Mouse (Mus musculus): ENCODE results near the gene Prss21.

Prss21 gene

DNA sequence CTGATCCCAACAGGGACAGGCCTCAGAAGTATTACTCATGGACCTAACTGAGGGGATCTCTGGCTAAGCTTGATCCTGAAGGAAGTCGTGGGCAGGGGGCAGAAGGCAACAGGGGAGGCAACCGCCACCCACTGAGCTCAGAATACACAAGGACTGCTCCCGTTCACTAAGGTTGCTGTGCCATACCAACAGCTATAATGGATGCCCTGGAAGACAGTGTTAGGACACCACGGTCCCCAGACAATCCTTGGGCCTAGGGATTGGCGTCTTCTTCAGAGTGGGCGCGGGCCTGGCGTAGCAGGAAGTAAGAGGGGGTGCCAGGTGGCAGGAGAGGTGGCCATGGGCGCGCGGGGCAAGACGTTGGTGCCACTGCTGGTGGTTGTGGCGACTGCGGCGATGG, at the start of gene Prss21:
TSS of gene Prss21 (plus strand) at position 301 of the 400 bp plus-strand sequence.
- no peak for DNase-seq

DNA sequence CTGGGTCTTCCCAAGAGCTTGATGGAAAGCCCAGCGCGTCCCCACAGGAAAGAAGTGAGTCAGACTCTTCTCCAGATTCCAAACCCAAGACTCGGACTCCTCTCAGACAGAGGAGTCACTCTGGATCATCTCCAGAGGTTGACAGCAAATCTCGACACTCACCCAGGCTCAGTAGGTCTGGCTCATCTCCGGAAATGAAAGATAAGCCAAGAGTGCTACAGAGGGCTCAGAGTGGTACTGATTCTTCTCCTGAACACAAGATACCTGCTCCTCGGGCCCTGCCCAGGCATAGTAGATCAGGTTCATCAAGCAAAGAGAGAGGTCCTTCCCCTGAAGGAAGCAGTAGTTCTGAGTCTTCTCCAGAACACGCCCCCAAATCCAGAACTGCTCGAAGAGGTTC, 49.3 kb upstream of the Prss21 start:
- DNase-seq, result no peak

DNA sequence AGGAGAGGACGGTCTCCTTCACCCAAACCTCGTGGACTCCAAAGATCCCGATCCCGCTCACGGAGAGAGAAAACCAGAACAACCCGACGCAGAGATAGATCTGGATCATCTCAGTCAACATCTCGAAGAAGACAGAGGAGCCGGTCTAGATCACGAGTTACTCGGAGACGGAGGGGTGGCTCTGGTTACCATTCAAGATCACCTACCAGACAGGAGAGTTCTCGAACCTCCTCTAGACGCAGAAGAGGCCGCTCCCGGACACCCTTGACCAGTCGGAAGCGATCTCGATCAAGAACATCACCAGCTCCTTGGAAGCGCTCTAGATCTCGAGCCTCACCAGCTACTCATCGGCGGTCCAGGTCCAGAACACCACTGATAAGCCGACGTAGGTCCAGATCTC, 48.6 kb upstream of the Prss21 start:
- no peak for DNase-seq

DNA sequence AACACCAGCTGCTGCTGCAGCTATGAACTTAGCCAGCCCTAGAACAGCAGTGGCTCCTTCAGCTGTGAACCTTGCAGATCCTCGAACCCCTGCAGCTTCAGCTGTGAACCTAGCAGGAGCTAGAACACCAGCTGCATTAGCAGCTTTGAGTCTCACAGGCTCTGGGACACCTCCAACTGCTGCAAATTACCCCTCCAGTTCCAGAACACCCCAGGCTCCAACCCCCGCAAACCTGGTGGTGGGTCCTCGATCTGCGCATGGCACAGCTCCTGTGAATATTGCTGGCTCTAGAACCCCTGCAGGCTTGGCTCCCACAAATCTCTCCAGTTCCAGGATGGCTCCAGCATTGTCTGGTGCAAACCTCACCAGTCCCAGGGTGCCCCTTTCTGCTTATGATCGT, 47.1 kb upstream of the Prss21 start:
- DNase-seq, result no peak

DNA sequence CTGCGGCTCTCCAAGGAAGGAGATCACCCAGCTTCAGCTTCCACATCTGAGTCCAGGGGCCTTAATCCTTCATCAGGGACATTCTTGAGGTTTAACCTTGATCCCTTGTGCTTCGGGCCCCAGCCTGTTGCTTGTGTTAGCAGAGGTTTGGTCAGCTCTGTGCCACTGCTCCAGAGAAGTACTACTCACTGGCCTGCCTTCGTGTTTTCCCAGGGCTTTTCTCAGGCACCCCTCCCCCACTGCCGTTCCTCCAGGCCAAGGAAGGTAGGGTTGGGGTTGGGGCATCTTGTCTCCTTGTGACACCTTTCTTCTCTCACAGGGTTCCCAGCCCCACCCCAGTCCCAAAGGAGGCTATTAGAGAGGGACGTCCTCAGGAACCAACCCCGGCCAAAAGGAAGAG, 45.8 kb upstream of the Prss21 start:
- no peak for DNase-seq

DNA sequence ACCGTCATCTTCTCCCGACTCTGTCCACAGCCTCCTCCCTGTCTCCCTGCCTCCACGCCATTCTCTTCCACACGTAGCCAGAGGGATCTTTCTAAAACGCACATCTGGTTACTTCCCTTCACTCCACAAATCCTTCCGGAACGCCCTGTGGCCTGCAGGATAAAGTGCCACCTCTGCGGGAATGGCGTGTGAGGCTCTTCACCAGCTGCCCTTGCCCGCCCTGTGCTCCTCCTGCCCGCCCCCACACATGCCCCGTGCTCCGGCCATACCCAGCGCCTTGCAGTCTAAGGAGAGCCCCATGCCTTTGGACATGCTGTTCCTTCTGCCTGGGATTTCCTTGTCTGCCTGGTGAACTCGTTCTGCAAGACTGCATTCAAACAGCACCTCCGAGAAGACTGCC, 44.8 kb upstream of the Prss21 start:
- DNase-seq, result no peak

DNA sequence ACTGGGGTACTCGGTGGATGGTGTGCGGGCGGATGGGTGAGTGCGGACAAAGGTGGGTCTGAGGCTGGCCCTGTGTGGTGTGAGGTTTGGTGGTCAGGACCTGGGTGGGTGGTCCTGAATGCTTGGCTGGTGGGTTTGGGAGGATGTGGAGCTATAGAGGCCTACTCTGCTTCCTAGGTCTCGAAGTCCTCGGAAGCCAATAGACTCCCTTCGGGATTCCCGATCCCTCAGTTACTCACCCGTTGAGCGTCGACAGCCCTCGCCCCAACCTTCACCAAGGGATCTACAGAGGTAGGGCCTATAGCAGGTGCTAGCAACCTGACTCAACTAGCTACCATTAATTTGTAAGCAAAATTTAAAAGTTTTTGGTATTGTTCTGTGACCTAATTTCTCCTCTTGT, 44.2 kb upstream of the Prss21 start:
- DNase-seq, result no peak

DNA sequence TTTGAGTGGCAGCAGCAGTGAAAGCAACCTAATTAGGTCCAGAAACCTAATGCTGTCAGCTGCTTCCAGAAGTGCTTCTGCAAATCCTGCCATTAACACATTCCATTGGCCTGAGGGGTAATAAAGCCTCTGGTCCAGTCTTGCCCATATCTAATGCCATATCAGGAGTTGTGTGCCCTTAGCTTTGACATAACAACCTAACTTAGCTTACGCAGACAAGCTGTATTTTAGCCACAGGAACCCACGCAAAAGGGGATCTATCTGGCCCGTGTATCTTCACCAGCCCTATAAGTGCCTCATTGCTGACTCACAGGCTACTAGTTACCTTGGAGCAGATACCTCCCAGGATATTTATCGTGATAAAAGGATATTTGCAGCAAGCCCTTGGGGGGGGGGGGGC, 42.3 kb upstream of the Prss21 start:
- no peak for DNase-seq

DNA sequence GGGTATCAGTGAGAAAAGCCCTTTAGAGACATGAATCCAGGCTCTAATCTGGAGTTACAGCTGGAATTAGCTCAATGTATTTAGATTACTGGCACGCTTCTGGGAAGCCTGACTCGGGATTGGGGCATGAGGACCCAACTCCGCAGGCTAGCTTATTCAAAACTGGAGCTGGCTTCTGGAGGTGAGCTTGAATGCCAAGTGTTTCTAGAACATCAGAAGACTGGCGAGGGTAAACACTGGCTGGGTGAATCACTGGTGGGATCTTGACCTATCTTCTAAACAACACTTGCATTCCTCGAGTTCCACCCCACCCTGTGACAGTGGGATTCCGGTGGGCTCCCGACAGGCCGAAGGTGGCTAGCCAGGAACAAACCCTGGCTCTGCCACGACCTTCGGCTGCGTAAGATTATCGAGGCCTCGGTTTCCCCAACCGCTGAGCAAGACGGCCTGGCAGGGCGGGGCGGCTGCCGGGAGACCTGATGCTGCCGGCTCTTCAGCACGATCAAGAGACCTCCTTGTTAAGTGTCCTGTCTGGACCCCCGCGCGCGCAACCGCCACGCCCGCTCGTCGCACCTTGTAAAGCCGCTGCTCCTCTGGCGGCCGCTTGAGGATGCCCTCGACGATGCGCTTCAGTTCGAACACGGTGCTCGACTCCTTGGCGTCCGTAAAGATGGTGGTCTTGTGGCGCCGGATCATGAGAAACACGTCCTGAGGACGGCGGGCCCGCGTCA, 39.4 kb upstream of the Prss21 start:
- peak; percentile 79 for DNase-seq

DNA sequence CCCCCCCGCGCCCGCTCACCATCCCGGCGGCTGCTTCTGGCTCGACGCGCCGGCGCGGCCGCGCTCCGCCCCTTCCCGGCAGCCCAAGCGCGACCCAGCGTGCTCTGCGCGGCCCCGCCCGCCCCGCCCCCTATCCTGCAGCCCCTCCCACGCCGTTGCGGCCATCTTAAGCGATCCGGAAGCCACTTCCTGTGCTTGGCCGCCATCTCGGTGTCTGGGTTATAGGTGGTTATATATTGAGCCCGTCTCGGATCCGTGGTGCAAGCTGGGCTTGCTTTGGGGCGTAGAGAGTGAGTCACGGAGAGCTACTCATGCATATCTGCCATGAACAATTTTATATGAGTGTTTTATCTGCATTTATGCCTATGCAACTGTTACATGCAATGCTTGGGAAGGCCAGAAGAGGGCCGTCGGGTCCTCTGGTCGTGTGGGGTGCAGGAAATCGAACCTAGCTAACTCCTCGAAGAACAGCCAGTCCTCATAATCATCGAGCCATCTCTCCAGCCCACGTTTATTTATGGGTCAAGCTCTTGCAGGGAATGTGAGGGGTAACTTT, 38.7 kb upstream of the Prss21 start, which contains the start of gene Elob:
TSS of gene Elob (minus strand) at position 73 of the 556 bp plus-strand sequence.
- peak; percentile 93 for DNase-seq

DNA sequence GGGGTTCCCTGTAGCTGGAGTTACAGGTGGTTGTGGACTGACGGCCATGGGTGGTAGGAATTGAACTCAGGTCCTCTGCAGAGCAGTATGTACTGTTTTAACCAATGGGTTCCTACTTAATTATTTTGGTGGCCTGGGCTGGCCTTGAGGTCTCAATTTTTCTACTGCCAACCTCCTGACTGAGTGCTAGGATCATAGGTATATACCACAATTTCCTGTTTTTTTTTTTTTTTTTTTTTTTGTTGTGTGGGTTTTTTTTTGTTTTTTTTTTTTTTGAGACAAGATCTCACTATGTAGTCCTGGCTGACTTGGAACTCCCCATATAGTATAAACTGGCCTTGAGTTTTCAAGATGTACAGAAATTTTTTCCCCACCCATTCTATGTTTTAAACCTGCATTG, 36.7 kb upstream of the Prss21 start:
- no peak for DNase-seq

DNA sequence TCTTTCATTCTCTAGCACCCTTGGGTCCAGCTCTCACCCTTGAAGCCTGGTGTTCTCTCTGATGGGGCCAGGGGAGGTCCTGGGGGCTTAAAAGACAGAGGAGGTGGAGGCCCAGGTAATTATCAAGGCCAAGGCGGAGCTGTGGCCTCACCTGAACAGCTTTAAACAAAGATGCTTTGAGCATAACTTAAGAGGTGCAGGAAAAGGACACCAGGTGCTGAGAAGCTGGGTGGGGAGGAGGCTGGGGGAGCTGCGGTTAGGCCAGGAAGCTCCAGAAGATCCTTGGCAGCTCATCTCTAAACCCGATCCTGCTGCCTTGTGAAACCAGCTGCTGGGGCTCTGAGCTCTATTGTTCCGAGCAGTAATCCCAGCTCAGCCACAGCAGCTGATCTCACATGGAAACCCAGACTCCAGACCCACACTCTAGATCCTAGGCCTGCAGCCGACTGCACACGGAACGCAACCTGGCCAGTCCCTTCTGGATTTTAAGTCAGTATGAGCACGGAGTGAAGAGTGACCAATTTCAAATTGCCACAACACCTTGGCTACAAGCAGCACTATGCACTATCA, 31.8 kb upstream of the Prss21 start, which contains the start of gene Prss33:
TSS of gene Prss33 (minus strand) at position 51 of the 570 bp plus-strand sequence.
- no peak for DNase-seq

DNA sequence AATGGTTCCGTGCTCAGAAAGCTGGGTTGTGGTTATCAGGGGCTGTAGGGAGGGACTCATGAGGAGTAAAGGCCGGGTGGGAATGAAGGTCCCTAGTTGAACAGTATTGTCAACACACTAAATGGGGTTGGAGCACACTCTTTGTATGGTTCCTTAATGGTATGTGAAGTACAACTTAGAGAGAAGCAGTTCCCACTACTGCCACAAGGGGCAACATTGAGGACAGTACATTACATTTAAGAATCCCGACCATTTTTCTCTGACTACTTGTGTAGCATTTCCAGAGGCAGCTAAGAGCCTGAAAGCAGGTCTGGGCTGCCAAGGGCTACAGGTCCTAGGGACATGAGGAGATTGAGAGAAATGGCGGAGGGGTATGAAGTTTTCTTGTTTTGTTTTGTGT, 26.7 kb upstream of the Prss21 start:
- DNase-seq, result peak; percentile 60

DNA sequence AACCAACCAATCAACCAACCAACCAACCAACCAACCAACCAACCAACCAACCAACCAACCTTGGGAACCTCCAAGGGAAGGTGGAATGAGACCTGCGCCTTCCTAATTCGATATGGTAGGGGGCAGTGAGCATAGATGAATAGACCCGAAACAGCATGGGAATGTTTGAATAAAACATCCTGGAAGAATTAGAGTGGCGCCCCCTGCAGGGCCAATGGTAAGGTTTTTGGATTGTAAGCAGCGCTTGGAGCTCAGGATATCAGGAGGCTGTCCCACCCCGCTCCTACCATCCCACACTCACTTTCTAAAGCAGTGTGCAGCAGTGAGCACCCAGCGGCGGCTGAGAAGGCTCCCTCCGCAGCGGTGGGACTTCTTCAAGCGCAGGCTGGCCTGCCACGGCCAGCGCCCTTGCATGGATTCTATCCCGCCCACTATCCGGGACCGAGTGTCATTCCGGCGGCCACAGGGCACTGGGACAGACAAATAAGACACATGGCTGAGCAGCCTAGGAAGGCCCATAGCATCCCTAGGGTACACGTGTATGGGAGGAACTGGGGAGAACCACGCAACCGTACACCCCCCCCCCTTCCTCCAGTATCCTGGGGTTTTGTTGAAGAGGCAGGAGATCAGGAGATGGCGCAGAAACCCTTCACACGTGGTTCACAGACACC, 24.6 kb upstream of the Prss21 start:
- DNase-seq, result peak; percentile 34

DNA sequence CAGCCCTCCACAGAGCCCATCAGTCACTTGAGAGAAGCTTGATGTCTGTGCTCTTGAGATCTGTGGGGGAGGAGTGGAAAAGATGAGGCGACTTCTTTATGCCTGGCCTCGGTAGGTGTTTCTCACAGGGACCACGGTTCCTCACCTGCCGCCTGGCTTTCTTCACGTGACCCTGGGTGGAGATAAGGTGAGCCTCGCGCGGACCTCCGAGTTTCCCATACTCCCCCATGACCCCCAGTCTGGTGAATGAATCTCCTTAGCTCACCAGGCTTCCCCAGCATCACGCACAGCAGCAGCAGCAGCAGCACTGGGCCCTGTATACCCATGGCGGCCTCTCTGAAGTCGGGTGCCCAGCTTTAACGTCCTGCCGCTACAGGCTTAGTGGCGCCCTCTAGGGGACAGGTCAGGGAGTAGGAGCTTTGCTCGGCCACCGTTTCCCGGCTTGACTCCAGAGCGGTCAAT, 24.0 kb upstream of the Prss21 start, which contains the start of the genes Prss32 and Prss41:
TSS of gene Prss32 (plus strand) at position 44 of the 462 bp plus-strand sequence.
TSS of gene Prss41 (minus strand) at position 361 of the 462 bp plus-strand sequence.
- DNase-seq, result peak; percentile 74

DNA sequence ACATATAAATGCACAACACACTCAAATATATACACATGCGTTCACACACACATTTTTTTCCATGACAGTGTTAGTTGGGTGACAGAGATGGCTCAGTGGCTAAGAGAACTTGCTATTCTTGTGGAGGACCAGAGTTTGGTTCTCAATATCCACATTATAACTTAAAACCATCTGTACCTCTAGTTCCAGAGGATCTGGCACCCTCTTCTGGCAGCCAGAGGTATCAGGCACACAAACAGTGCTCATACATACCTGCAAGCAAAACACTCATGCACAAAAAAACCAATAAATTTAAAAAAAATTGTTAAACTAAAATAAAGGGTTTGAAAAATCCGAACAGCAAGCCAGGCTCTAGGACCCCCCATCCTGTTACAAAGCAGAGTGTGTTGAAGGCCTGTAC, 17.8 kb upstream of the Prss21 start:
- DNase-seq, result no peak

DNA sequence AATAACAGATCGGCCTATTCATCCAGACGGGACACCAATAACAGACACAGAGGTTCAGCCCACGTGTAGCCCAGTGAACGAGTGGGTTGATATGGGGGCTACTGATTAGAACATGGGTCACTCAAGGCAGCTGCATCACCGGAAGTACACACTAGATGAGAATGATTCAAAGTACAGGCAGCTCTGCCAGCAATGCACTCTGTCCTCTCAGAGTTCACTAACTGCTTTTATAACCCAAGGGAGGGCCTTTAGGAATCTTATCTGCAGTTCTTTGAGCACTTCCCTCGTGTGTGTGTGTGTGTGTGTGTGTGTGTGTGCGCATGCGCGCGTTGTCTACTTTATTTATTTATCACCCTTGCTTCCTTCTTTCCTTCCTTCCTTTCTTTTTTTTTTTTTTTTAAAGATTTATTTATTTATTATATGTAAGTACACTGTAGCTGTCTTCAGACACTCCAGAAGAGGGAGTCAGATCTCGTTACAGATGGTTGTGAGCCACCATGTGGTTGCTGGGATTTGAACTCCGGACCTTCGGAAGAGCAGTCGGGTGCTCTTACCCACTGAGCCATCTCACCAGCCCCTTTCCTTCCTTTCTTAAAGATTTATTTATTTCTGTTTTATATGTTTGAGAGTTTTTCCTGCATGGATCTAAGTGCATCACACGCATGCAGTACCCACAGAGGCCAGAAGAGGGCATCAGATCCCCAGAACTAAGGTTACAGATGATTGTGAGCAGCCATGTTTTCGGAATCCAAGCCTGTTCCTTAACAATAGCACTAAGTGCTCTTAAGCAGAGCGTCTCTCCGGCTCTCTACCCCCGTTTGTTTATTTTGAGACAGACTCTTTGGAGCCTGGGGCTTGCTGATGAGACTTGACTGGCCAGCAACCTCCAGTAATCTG, 16.8 kb upstream of the Prss21 start:
- DNase-seq, result peak; percentile 61

DNA sequence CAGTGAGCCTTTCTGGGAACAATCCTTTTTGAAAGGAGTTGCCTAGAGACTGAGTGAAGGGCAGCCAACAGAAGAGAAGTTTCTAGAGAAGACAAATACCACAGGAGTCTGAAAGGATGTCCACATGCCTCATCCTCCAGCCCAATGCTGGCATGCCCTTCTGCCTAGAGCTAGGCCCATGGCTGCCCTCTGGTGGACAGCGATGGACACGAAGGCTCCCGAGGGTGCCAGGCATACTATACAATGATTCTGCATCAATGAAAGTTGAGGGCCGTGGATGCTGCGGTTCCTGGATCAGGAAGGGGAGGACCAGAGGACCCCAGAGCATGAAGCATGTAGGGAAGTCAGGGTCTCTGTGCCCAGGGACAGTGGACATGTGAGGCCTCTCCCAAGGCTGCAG, 14.6 kb upstream of the Prss21 start:
- peak; percentile 71 for DNase-seq

DNA sequence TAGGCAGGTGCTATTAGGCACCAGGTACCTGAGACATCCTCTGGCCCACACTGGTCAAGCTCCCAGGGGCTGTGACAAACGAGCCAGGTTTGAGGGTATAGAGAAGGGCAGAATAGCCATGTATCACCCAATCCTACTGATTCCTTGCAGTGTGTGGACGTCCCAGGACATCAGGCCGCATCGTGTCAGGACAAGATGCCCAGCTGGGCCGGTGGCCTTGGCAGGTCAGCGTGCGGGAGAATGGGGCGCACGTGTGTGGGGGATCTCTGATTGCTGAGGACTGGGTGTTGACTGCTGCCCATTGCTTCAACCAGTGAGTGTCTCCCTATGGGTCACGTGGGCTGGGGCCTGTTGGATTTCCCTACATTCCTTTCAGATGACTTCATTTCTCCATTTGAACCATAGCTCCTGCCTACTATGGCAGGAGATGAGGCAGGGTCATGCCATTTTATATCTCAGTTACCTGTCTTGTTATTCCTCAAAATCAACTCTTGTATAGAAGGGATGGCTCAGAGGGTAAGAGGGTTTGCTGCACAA, 13.6 kb upstream of the Prss21 start:
- DNase-seq, result no peak

DNA sequence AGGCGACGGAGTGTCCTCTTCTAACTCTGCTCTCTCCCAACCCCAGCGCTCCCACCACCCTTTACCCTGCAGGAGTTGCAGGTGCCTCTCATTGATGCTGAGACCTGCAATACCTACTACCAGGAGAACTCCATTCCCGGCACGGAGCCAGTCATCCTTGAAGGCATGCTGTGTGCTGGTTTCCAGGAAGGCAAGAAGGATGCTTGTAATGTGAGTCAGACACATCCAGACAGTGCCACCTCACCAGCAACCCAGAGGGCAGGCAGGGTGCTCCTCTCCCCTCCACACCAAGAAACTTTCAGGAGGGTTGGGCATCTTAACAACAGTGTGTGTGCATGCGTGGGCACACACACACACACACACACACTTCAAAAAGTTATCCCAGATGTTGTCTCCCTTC, 10.7 kb upstream of the Prss21 start:
- no peak for DNase-seq

DNA sequence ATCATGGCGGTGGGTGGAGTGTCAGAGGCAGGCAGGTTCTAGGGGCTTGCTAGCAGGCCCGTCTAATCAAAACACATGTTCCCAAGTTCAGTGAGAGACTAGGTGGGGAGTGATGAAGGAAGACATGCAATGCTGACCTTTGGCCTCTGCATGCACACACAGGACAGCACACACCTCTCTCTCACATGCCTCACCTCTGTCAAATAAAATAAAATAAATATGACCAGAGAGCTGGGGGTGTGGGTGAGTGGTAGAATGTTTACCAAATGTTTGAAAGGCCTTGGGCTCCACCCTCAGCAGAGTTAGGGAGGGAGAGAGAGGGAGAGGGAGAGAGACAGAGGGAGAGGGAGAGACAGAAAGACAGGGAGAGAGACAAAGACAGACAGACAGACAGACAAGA, 9.9 kb upstream of the Prss21 start:
- DNase-seq, result no peak

DNA sequence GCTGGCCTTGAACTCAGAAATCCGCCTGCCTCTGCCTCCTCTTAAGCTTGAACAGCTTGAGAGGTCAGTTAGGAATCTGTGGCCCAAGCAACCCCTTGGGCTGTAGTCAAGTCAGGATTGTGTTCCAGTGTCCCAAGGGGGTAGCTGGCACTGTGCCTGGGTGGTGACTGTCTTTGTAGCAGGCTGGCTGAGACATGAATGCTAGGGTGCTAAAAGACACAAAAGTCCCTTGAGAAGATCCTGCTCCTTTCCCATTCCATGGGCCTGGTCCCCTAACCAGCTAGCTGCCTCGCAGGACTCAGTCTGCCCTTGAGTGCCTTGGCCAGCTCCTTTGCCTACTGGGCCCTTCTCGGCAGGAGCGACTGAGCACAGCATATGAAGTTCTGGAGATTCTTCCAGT, 4.9 kb upstream of the Prss21 start:
- no peak for DNase-seq
